ENCODE assay signal across 8 mouse cellular contexts in the genomic region with DNA sequence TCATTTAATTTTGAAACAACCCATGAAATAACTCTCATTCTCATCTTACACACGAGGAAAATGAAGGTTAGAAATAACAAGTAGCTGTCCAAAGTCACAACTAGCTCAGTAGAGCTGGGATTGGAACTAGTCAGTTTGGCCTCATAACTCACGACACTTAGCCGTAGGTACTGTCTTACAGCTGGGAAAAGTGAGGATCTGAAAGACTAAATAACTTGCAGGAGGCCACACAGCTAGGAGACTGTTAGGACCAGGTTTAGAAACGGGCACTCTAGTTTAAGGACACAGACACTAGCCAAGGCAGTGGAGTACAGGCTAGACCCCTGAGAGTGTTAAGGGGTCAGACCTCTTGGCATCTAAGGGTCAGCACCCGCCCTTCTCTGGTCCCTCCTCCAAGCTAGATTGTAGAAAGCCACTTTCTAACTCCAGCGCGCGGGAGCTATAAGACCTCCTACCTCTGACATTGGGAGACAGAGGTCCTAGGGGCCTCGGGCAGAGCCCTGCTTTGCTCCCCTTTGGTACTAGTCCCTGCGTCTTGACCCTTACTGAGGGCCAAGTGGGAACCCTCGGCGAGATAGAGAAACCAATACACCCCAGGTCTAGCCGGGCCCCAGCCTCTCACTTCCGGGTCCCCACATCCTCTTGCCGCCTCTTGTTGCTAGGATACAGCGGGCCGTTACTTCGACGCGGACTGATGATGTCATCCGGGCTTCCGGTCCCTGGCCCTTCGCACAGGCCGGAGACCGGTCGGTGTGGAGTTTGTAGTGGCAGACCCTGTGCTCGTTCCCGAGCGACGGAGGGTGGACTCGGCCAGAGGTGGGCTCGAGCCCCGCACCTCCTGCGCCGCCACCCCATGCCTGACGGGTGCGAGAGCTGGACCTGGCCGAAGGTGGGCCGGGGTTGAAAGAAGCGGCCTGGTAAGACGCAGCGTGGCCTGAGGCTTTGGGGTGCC. TPM values are rescaled to one million over a fixed set of nuclear protein-coding genes. Genes with fewer than 3 reads are reported as not detected.
DNase-seq lines count a peak whose midpoint lies in the region; ATAC-seq and TF ChIP-seq lines count a peak whose summit lies in the region.

Gene Glb1l, minus strand, starts transcription at position 678 of the 952 bp plus-strand sequence.
Gene Stk16, plus strand, starts transcription at position 703 of the 952 bp plus-strand sequence.

- no peak for TF ChIP-seq CTCF in cortical plate, adult 2 months (IDR thresholded peaks at IDR 0.05; ENCODE audit: extremely low read depth, insufficient read depth, low read length)

- H3K4me1 ChIP-seq in cortical plate, adult 2 months (ENCODE audit: control insufficient read depth, insufficient read depth, low read length), result peaks cover 7% of the 10 kb centered on the region; the same call in 1 of the 2 replicates

- DNase-seq in gastrocnemius, postnatal 10 days, result peak; percentile 96
- DNase-seq in induced T-regulatory cell, adult 2 months (ENCODE audit: low read depth), result peak; percentile 98
- DNase-seq in left cerebral cortex, adult 9 months (ENCODE audit: low spot score in 2 of 2), result peak; percentile 87 to 96
- DNase-seq in right cerebral cortex, postnatal 14 days, result peak; percentile 97
- peak; percentile 95 to 97 for DNase-seq in urinary bladder, postnatal 36 days (ENCODE audit: low spot score in 2 of 2)

- ATAC-seq in activated CD4-positive, CD25-positive, alpha-beta regulatory T cell, adult 4 months, result peak; percentile 91
- ATAC-seq in megakaryocyte progenitor cell, adult 5-6 weeks (replicated peaks; ENCODE audit: poor library complexity), result peak; percentile 75

- H3K27ac ChIP-seq in cortical plate, adult 2 months (ENCODE audit: insufficient read depth, low read length), result peak within 1 kb of the TSS; percentile 36; the same call in 1 of the 2 replicates

- TF ChIP-seq POLR2A in cortical plate, adult 2 months (IDR thresholded peaks at IDR 0.05; ENCODE audit: extremely low read depth, insufficient read depth, low read length), result peak; percentile 73

- peak within 1 kb of the TSS; percentile 84 for H3K4me3 ChIP-seq in cortical plate, adult 2 months (ENCODE audit: insufficient read depth, low read length)

RNA-seq across cellular contexts. Expression of gene Glb1l, which starts in this region (rescaled TPM):
- polyA plus RNA-seq in activated CD4-positive, CD25-positive, alpha-beta regulatory T cell, adult 4 months (2017; shearing (Covaris generic)), result 10 to 100 TPM; 12.0 to 12.4 TPM
- 20.4 and 21.2 TPM in 2 replicates for polyA plus RNA-seq in cortical plate, adult 2 months (2012; rRNA removed)
- total RNA-seq in gastrocnemius, postnatal 10 days (2021), result 1 to 10 TPM; 6.5 to 8.6 TPM
- 24.2 and 31.9 TPM in 2 replicates for total RNA-seq in megakaryocyte progenitor cell, adult 5-6 weeks (2015)
- total RNA-seq in megakaryocyte progenitor cell, adult 5-6 weeks (2017), result 12.3 and 13.7 TPM in 2 replicates

RNA-seq across cellular contexts. Expression of gene Stk16, which starts in this region (rescaled TPM):
- polyA plus RNA-seq in activated CD4-positive, CD25-positive, alpha-beta regulatory T cell, adult 4 months (2017; shearing (Covaris generic)), result 10 to 100 TPM; 45.7 to 65.1 TPM
- polyA plus RNA-seq in cortical plate, adult 2 months (2012; rRNA removed), result 159 and 172 TPM in 2 replicates
- 10 to 100 TPM; 31.8 to 40.3 TPM for total RNA-seq in gastrocnemius, postnatal 10 days (2021)
- total RNA-seq in megakaryocyte progenitor cell, adult 5-6 weeks (2015), result 208 and 214 TPM in 2 replicates
- total RNA-seq in megakaryocyte progenitor cell, adult 5-6 weeks (2017), result 135 and 187 TPM in 2 replicates

Comparison
In these comparisons a context has a peak if more than half of its experiments do, and no peak if none do; other contexts are left out.
1. Peak in every context shown above with its lines: DNase-seq, ATAC-seq, H3K4me3 ChIP-seq and H3K27ac ChIP-seq.